Mouse (Mus musculus) thymus, adult 2 months (tissue): Measurements from ENCODE around the gene Sdhc. TPM values are rescaled to one million over a fixed set of nuclear protein-coding genes. Genes with fewer than 3 reads are reported as not detected.

ENCODE experiments used
- DNase-seq: peaks from one replicate; pipeline ENCODE4 v3.0.0; 2021
- H3K27ac ChIP-seq: fragments of 200-500 bp; 2 replicates; pipeline ENCODE4 v1.5.1; 2012; ENCODE audit warnings: low read length, control low read depth; ENCODE audit not compliant: control insufficient read depth, insufficient read depth
- H3K27me3 ChIP-seq: fragments of 200-500 bp; 2 replicates; pipeline ENCODE4 v1.6.1; 2012; ENCODE audit warnings: mild to moderate bottlenecking, low read length, moderate library complexity, mixed read lengths; ENCODE audit not compliant: control insufficient read depth, insufficient read depth
- H3K36me3 ChIP-seq: fragments of 200-500 bp; 2 replicates; pipeline ENCODE4 v1.6.1; 2012; ENCODE audit warnings: mild to moderate bottlenecking, low read length, moderate library complexity; ENCODE audit not compliant: control insufficient read depth, insufficient read depth
- H3K4me1 ChIP-seq: fragments of 200-500 bp; replicated peaks from 2 replicates; pipeline ENCODE4 v1.6.1; 2012; ENCODE audit warnings: low read length; ENCODE audit not compliant: control insufficient read depth, insufficient read depth
- H3K4me3 ChIP-seq: fragments of 200-500 bp; 2 replicates; pipeline ENCODE4 v1.5.1; 2012; ENCODE audit warnings: mild to moderate bottlenecking, low read length, control low read depth, moderate library complexity; ENCODE audit not compliant: control insufficient read depth, insufficient read depth
- CTCF ChIP-seq: fragments of 200-500 bp; IDR thresholded peaks from 2 replicates; pipeline ENCODE4 v1.5.1; 2012; ENCODE audit warnings: mild to moderate bottlenecking, control low read depth, low read length, moderate library complexity, borderline replicate concordance; ENCODE audit not compliant: control insufficient read depth, poor library complexity, insufficient read depth; ENCODE audit errors: extremely low read depth
- POLR2A ChIP-seq: fragments of 200-500 bp; IDR thresholded peaks from 2 replicates; pipeline ENCODE4 v1.6.1; 2012; ENCODE audit warnings: mild to moderate bottlenecking, low read length, control low read depth, moderate library complexity; ENCODE audit not compliant: control insufficient read depth, poor library complexity, insufficient read depth; ENCODE audit errors: extremely low read depth
- WGBS: fragments of 180-500 bp; shearing (Covaris S2); methylation state at CpG from one replicate; pipeline ENCODE4 v1.1.7; 2018; 5-methylcytosine and 5-hydroxymethylcytosine counted together
- polyA plus RNA-seq: library from polyadenylated mRNA; depleted of rRNA; stranded (reverse); fragments of >200 nt; gene quantifications from 2 replicates; pipeline ENCODE4 v1.2.3, GENCODE M21; 2012; rRNA removed

Sdhc gene
- polyA plus RNA-seq = 191 and 231 TPM in 2 replicates

DNA sequence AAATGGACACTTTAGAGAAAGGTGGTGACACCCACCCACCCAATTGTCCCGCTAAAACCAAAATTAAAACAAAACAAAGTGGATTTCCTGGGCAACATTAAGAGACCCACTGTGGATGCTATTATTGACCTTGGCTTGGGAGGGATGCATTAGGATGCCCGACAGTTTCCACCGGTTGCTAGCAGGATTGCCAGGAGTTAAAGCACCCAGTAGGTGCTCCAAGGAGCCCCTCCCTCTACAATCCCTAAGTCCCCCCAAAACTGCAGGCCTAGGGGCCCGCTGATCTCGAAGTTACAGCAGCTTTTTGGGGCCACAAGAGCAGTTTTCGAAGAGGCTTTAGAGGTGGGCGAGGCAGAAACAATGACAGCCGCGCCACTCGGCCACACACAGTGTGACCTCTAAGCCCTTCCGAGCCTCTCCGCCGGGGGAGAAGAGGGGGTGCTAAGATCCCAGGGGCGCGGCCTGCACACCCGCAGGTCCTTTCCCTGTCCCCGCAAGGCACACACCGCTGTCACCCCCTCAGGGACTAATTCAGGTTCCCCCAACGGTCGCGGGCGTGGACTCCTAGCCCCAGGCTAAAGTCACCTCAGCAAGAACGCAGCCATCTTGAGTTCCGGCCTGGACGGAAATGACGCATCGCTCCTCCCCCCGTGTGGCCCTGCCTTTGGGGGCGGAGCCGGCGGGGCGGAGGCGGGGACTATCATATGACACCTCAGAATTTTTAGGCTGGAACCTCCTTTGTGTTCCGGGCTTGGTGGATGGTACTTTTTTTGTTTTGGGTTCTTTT is at the start of gene Sdhc, which contains the start of gene Mpz:
Gene Sdhc, minus strand, starts transcription at position 630 of the 787 bp plus-strand sequence.
Gene Mpz, plus strand, starts transcription at position 738 of the 787 bp plus-strand sequence.
- peak within 1 kb of the TSS; percentile 98 for H3K4me3 ChIP-seq
- peak within 1 kb of the TSS; percentile 38; the same call in 1 of the 2 replicates for H3K27ac ChIP-seq
- H3K36me3 ChIP-seq = no peaks in the 10 kb centered on the region
- no peaks in the 10 kb centered on the region; the same call in 1 of the 2 replicates for H3K27me3 ChIP-seq
- TF ChIP-seq CTCF (no peak), POLR2A (peak; percentile 81)
- 1% methylated on average over 34 of the region's 34 CpGs for WGBS
- H3K4me1 ChIP-seq = peaks cover 9% of the 10 kb centered on the region
- DNase-seq = peak; percentile 97

DNA sequence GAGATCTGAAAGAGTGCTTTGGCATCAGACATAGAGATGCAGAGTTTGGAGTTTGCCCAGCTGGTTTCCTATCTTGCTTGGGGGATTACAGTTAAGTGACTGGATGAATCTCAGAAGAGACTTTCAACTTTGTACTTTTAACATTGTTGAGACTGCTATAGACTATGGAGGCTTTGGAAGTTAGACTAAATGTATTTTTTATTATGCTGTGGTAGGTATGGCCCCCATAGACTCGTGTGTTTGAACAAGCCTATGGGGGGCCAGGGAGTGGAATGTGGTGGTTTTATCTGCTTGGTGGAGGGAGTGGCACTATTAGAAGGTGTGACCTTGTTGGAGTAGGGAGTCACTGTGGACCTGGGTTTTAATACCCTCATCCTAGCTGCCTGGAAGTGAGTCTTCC is 49.1 kb upstream of the Sdhc start:
- WGBS = 87% methylated on average over 1 of the region's 1 CpGs
- Histone ChIP-seq H3K36me3 (no peaks in the 10 kb centered on the region), H3K27me3 (peaks cover 11% of the 10 kb centered on the region), H3K27ac (no peak overlapping the region), H3K4me3 (no peak overlapping the region), H3K4me1 (no peaks in the 10 kb centered on the region)
- DNase-seq = no peak
- TF ChIP-seq POLR2A (no peak), CTCF (no peak)

DNA sequence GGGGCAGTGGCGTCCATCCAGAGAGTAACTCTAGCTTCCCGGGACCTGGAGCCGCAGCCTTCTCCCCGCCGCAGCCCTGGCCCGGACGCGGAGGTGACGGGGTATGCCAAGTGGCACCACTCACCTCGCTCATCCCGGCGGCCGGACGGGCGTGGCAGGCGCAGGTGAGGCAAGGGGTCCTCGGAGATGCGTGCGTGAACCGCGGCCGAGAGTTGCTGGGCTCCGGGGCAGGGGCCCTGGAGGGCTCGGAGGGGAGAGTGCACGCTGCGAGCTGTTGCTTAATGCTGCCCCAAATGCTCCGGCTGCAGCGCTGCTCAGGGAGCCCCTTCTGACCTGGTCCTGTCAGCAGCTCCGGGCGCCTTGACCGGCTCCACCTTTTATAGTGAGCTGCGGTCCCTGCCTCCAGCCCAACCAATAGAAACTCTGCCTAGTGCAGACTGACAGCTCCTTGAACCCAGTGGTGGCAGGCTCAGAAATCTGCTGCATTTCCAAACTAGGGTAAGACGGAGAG is 45.5 kb upstream of the Sdhc start, which contains the start of gene Pcp4l1:
Gene Pcp4l1, minus strand, starts transcription at position 382 of the 511 bp plus-strand sequence.
- Histone ChIP-seq H3K36me3 (no peaks in the 10 kb centered on the region), H3K27me3 (peaks cover 13% of the 10 kb centered on the region), H3K27ac (no peak within 1 kb of the TSS), H3K4me3 (no peak within 1 kb of the TSS), H3K4me1 (no peaks in the 10 kb centered on the region)
- TF ChIP-seq CTCF = no peak
- TF ChIP-seq POLR2A = no peak
- 2% methylated on average over 33 of the region's 33 CpGs for WGBS
- no peak for DNase-seq

DNA sequence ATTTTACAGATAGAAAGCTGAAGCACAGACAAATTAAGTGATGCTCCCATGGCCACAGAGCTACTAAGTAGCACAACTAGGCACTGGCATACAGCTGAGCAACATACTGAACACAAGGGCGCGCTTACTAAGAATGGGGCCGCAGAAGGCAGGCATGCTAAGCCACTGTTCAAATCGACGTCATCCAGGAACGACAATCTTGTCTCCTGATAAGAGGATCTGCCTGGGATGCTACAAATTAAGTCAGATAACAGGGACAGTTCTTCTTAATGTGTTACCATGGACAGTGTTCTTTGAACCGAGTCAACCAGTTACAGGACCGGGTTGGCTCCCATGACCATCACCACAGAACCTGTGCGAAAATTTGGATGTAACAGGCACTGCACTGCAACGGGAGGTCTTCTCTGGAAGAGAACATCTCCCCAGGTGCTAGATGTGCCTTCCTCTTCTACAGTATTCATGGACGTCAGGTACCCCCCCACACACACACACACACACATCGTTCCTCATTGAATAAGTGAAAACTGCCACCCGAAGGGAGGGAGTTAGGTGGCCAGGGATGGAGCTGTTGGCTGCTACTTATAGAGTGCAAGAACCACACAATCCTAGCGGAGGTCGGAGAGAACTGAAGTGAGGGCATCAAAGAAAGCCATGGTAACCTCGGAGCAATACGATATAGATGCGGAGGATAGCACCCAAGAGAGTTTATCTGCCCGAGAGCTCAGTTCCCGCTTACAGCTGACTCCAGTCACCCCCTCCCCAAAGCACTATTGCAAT is 44.8 kb upstream of the Sdhc start:
- DNase-seq = no peak
- Histone ChIP-seq H3K4me3 (no peak overlapping the region), H3K36me3 (no peaks in the 10 kb centered on the region), H3K27me3 (peaks cover 13% of the 10 kb centered on the region), H3K4me1 (no peaks in the 10 kb centered on the region), H3K27ac (no peak overlapping the region)
- 35% methylated on average over 20 of the region's 20 CpGs for whole genome bisulfite sequencing
- TF ChIP-seq POLR2A (no peak), CTCF (no peak)

DNA sequence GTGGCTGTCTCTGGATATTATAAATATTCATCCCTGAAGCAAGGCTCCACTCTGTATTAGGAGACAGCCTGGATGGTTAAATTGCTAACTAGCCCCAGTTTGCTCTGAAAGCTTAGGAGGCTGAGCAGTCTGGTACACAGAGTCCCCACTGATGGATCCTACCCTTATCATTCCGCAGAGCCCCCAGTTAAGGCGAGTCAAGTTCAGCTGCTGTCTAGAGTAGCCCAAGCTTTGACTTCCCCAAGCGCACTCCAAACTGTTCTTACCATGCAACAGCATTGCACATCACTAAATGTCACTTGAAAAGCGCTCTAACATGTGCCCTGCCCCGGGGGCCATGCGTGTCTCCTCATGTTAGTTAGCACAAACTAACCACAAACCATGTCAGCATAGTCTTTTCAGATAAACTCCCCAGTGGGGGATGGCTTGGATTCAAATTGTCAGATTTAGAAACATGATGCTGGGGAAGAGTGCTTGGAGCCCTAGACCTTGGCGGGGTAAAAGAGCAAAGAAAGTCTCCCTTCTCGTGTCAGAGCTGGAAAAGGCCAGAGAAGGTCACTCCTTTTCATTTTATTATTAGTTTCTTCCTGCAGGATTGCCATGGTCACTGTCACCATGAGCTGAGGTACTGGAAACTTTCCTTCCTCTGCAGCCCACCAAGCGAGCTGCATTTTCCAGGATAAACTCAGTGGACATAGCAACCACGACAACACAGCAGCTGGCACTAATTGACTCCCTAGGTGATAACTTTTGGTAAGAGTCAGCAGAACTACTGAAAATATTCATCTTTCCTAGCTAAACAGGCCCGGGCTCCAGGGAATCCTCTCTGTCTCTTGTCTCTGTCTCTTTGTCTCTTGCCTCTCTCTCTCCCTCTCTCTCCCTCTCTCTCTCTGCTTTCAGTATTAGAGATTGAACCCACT is 43.8 kb upstream of the Sdhc start:
- 82% methylated on average over 11 of the region's 11 CpGs for WGBS
- no peaks in the 10 kb centered on the region for H3K36me3 ChIP-seq
- no peaks in the 10 kb centered on the region for H3K4me1 ChIP-seq
- peaks cover 13% of the 10 kb centered on the region for H3K27me3 ChIP-seq
- no peak overlapping the region for H3K27ac ChIP-seq
- TF ChIP-seq CTCF (no peak), POLR2A (no peak)
- no peak for DNase-seq
- no peak overlapping the region for H3K4me3 ChIP-seq
